Mouse (Mus musculus) ES-Bruce4 (cell line): ENCODE measurements around the gene Lrig2. TPM values are rescaled to one million over a fixed set of nuclear protein-coding genes. Genes with fewer than 3 reads are reported as not detected.

Experiments
- H3K27ac ChIP-seq: 2 replicates; pipeline ENCODE4 v1.5.1; 2012; ENCODE audit warnings: low read length, inconsistent platforms; ENCODE audit not compliant: insufficient read depth
- H3K27me3 ChIP-seq: 2 replicates; pipeline ENCODE4 v1.6.1; 2012; ENCODE audit warnings: mild to moderate bottlenecking, low read length, inconsistent platforms; ENCODE audit not compliant: control insufficient read depth, poor library complexity, insufficient read depth, severe bottlenecking
- H3K36me3 ChIP-seq: 2 replicates; pipeline ENCODE4 v1.6.1; 2012; ENCODE audit warnings: inconsistent platforms, mild to moderate bottlenecking, low read length, moderate library complexity; ENCODE audit not compliant: control insufficient read depth, poor library complexity, insufficient read depth, severe bottlenecking
- H3K4me1 ChIP-seq: one replicate; pipeline ENCODE4 v1.8.1; 2011; ENCODE audit warnings: low read length; ENCODE audit not compliant: control insufficient read depth, insufficient read depth
- H3K4me3 ChIP-seq: 2 replicates; pipeline ENCODE4 v1.5.1; 2011; ENCODE audit warnings: low read depth, mild to moderate bottlenecking, low read length
- H3K9ac ChIP-seq: 2 replicates; pipeline ENCODE4 v1.6.1; 2012; ENCODE audit warnings: low read depth, mild to moderate bottlenecking, inconsistent platforms; ENCODE audit not compliant: poor library complexity, severe bottlenecking
- H3K9me3 ChIP-seq: replicated peaks from 2 replicates; pipeline ENCODE4 v1.6.1; 2012; ENCODE audit warnings: mild to moderate bottlenecking, low read length, inconsistent platforms; ENCODE audit not compliant: control insufficient read depth, poor library complexity, insufficient read depth, severe bottlenecking
- CTCF ChIP-seq: IDR thresholded peaks from one replicate; pipeline ENCODE4 v1.8.1; 2011; ENCODE audit warnings: low read depth, low read length
- EP300 ChIP-seq: IDR thresholded peaks from 2 replicates; pipeline ENCODE4 v1.6.1; 2011; ENCODE audit warnings: low read depth, low read length; ENCODE audit not compliant: insufficient read depth
- POLR2A ChIP-seq: IDR thresholded peaks from one replicate; pipeline ENCODE4 v1.8.1; 2011; ENCODE audit warnings: low read length; ENCODE audit not compliant: insufficient read depth
- polyA plus RNA-seq: library from polyadenylated mRNA; stranded (reverse); fragments of >200 nt; gene quantifications from 2 replicates; pipeline ENCODE4 v1.2.4, GENCODE M21; 2011; ENCODE audit warnings: low read depth; ENCODE audit not compliant: missing spikeins, insufficient read depth, insufficient read length

Gene Lrig2
- polyA plus RNA-seq = 17.4 and 19.5 TPM in 2 replicates

DNA sequence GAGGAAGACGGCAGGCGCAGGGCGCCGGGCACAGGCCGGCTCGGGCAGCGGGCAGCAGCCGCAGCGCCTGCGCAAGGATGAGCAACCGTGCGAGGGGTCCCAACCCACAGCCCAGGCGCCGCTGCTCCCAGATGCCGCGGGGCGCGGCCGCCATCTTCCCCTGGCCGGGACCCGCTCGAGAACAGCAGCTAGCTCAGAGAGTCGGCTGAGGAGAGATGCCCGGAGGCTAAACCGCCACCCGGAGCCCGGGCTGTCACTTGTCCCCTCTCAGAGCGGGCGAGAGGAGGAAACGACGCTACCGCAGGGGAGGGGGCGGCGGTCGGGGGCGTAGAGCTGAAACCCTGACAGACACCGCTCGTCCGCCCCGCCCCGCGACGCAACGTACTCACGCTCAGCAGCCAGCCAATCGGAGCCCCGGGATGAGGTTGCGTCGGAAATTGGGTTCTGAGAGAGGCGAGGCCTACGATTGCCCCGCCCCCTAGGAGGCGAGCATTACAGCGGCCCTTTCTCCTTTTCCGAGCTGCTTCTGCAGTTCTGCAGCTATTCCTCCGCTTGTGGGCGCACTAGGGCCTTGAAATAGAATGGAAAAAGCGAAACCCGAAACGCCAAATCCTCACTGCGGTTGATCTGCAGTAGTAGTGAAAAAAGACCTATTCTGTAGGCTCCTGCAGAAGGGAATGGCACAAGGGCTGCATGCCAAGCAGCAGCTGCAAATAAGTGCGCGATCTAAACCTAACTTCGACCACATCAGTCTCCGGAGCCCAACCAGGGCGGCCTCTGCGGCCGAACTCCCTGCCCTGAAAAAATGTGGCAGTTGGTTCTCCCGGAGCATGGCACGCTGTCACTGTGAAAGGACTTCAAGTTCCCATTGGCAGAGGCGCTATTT lies at the start of gene Lrig2:
Gene Lrig2 (minus strand): TSS at position 381 of the 886 bp plus-strand sequence.
- H3K9ac ChIP-seq = peak within 1 kb of the TSS; percentile 86
- peak within 1 kb of the TSS; percentile 87 for H3K4me3 ChIP-seq
- peak; percentile 45 for TF ChIP-seq POLR2A
- peak; percentile 66 for TF ChIP-seq CTCF
- TF ChIP-seq EP300 = no peak
- H3K27me3 ChIP-seq = no peaks in the 10 kb centered on the region
- H3K9me3 ChIP-seq = no peaks in the 10 kb centered on the region
- H3K36me3 ChIP-seq = no peaks in the 10 kb centered on the region
- H3K27ac ChIP-seq = no peak within 1 kb of the TSS
- H3K4me1 ChIP-seq = no peaks in the 10 kb centered on the region

GRCm38 (mm10) chr3:104556624-104557023 lies 44.9 kb upstream of the Lrig2 start:
- H3K27me3 ChIP-seq = no peaks in the 10 kb centered on the region
- no peak for TF ChIP-seq EP300
- TF ChIP-seq CTCF = no peak
- TF ChIP-seq POLR2A = no peak
- H3K9me3 ChIP-seq = no peaks in the 10 kb centered on the region
- no peaks in the 10 kb centered on the region for H3K4me1 ChIP-seq
- H3K27ac ChIP-seq = no peak overlapping the region
- H3K36me3 ChIP-seq = no peaks in the 10 kb centered on the region
- H3K4me3 ChIP-seq = no peak overlapping the region
- no peak overlapping the region for H3K9ac ChIP-seq

DNA sequence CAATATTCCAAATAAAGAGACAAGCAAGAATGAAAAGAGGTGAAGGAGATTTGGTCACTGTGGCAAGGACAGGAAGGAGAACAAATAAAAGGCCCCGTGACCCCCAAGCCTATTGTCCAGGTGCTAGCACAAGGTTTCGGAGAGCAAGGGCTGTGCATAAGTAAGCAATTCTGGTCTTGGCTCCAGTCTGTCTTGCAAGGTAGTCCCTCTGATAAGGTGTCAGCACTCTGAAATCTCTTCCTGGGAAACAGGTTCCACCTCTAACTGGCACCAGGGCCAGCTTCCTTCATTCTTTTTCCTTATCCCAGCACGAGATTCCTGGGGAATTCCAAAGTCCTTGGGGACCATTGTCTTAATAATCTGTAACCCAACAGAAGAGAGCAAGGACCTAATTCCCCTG lies 38.9 kb upstream of the Lrig2 start:
- H3K27ac ChIP-seq = no peak overlapping the region
- H3K9me3 ChIP-seq = no peaks in the 10 kb centered on the region; the same call in 1 of the 2 replicates
- no peaks in the 10 kb centered on the region for H3K36me3 ChIP-seq
- no peak overlapping the region for H3K4me3 ChIP-seq
- no peaks in the 10 kb centered on the region for H3K27me3 ChIP-seq
- no peak for TF ChIP-seq POLR2A
- TF ChIP-seq EP300 = no peak
- no peak for TF ChIP-seq CTCF
- no peak overlapping the region for H3K9ac ChIP-seq
- no peaks in the 10 kb centered on the region for H3K4me1 ChIP-seq

GRCm38 (mm10) chr3:104548367-104549087 lies 36.8 kb upstream of the Lrig2 start:
- no peaks in the 10 kb centered on the region for H3K36me3 ChIP-seq
- no peak overlapping the region for H3K4me3 ChIP-seq
- TF ChIP-seq POLR2A = no peak
- no peak for TF ChIP-seq EP300
- TF ChIP-seq CTCF = no peak
- H3K4me1 ChIP-seq = no peaks in the 10 kb centered on the region
- H3K27ac ChIP-seq = no peak overlapping the region
- no peak overlapping the region for H3K9ac ChIP-seq
- no peaks in the 10 kb centered on the region for H3K27me3 ChIP-seq
- no peaks in the 10 kb centered on the region; the same call in 1 of the 2 replicates for H3K9me3 ChIP-seq

DNA sequence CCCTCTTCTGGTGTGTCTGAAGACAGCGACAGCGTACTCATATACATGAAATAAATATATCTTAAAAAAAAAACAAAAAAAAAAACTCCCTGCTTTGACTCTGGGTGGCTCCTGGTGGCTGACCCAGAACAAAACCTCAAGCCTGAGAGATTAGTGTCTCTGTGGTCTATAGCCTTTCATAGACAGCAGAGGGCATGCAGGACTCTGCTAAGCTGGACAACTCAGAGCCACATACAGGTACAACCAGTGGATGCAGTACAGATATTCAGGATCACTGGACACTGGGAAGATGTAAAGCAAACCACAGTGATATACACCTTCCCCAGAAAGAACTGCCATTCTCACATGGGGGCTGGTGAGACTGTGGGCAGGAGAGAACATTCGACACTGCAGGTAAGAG lies 32.1 kb upstream of the Lrig2 start:
- no peak overlapping the region for H3K9ac ChIP-seq
- no peak overlapping the region for H3K4me3 ChIP-seq
- no peak overlapping the region for H3K27ac ChIP-seq
- H3K9me3 ChIP-seq = no peaks in the 10 kb centered on the region; the same call in 1 of the 2 replicates
- H3K27me3 ChIP-seq = no peaks in the 10 kb centered on the region
- TF ChIP-seq CTCF = no peak
- no peak for TF ChIP-seq EP300
- no peaks in the 10 kb centered on the region for H3K36me3 ChIP-seq
- H3K4me1 ChIP-seq = no peaks in the 10 kb centered on the region

DNA sequence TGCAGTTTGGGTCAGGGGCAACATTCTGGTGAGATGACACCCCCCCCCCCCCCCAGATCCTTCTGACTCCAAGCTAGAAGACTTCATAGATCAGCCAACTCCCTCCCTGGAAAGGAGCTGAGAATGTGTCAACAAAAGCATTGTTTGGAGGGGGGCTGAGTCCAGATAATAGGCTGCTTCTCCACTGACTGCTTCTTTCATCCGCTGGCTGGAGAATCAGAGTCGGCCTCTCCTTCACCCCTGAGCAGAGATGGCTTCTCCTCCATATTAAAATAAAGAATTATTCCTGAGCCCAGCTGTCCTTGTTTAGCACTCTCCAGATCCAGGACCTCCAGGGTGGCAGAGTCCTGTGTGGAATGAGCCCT lies 30.3 kb upstream of the Lrig2 start:
- no peak for TF ChIP-seq CTCF
- no peak for TF ChIP-seq EP300
- TF ChIP-seq POLR2A = no peak
- H3K27me3 ChIP-seq = no peaks in the 10 kb centered on the region
- H3K4me1 ChIP-seq = no peaks in the 10 kb centered on the region
- H3K27ac ChIP-seq = no peak overlapping the region; the same call in 1 of the 2 replicates
- no peak overlapping the region for H3K4me3 ChIP-seq
- no peaks in the 10 kb centered on the region for H3K36me3 ChIP-seq
- H3K9ac ChIP-seq = no peak overlapping the region
- H3K9me3 ChIP-seq = no peaks in the 10 kb centered on the region
